Mouse (Mus musculus) lung, postnatal 10 days (tissue): ENCODE measurements at regions not wholly inside any gene's neighbourhood (a gene's known extent, or its start where the extent isn't known, plus 50 kb on each side); places are given as distances from the start of the nearest gene placed in this dataset.

Experiments used
- DNase-seq: peaks from one replicate; pipeline ENCODE4 v3.0.0; 2021

GRCm38 (mm10) chr14:28775686-28776085, 242.3 kb upstream of the Lrtm1 start:
- no peak for DNase-seq

GRCm38 (mm10) chr14:28777791-28778190, 240.2 kb upstream of the Lrtm1 start:
- DNase-seq = no peak

- DNase-seq = no peak
Observed at GRCm38 (mm10) chr14:28781660-28782059, 236.3 kb upstream of the Lrtm1 start.

GRCm38 (mm10) chr14:28784106-28784633, 233.8 kb upstream of the Lrtm1 start:
- no peak for DNase-seq

GRCm38 (mm10) chr14:28798290-28798689, 219.7 kb upstream of the Lrtm1 start:
- no peak for DNase-seq

- no peak for DNase-seq
Observed at GRCm38 (mm10) chr14:28801681-28802080, 216.3 kb upstream of the Lrtm1 start.

GRCm38 (mm10) chr14:28802126-28802525, 215.9 kb upstream of the Lrtm1 start:
- DNase-seq = no peak

GRCm38 (mm10) chr14:28808094-28808493, 209.9 kb upstream of the Lrtm1 start:
- DNase-seq = peak; percentile 35

GRCm38 (mm10) chr14:28809355-28809754, 208.7 kb upstream of the Lrtm1 start:
- no peak for DNase-seq

- no peak for DNase-seq
Observed at GRCm38 (mm10) chr14:28820970-28821369, 197.0 kb upstream of the Lrtm1 start.

- DNase-seq = no peak
Observed at GRCm38 (mm10) chr14:28827186-28827585, 190.8 kb upstream of the Lrtm1 start.

- DNase-seq = no peak
Observed at GRCm38 (mm10) chr14:28837117-28837516, 180.9 kb upstream of the Lrtm1 start.

GRCm38 (mm10) chr14:28848831-28849590, 169.0 kb upstream of the Lrtm1 start:
- peak; percentile 58 for DNase-seq
